Mouse (Mus musculus) retina, adult 2 months (tissue): ENCODE results near the gene Dlgap4.

ENCODE experiments used
- DNase-seq: peaks from one replicate; pipeline ENCODE4 v3.0.0-alpha.2; 2012; ENCODE audit warnings: low read depth, low spot score

The Dlgap4 gene

GRCm38 (mm10) chr2:156737976-156738375 lies 124.5 kb downstream of the Dlgap4 start:
- no peak for DNase-seq

- DNase-seq, result no peak
These were observed 127.8 kb downstream of the Dlgap4 start for GRCm38 (mm10) chr2:156741265-156741664.

- no peak for DNase-seq
These were observed 128.5 kb downstream of the Dlgap4 start for GRCm38 (mm10) chr2:156741998-156742397.

GRCm38 (mm10) chr2:156743248-156743647 lies 129.7 kb downstream of the Dlgap4 start:
- DNase-seq, result no peak

GRCm38 (mm10) chr2:156744414-156744813 lies 130.9 kb downstream of the Dlgap4 start:
- no peak for DNase-seq

GRCm38 (mm10) chr2:156747315-156747714 lies 133.8 kb downstream of the Dlgap4 start:
- no peak for DNase-seq

- no peak for DNase-seq
These were observed 136.2 kb downstream of the Dlgap4 start for GRCm38 (mm10) chr2:156749687-156750086.

- no peak for DNase-seq
These were observed 143.4 kb downstream of the Dlgap4 start for GRCm38 (mm10) chr2:156756937-156757336.

- DNase-seq, result no peak
These were observed 147.5 kb downstream of the Dlgap4 start for GRCm38 (mm10) chr2:156760843-156761505.

GRCm38 (mm10) chr2:156761521-156762278 lies 148.2 kb downstream of the Dlgap4 start:
- no peak for DNase-seq

GRCm38 (mm10) chr2:156762499-156762898 lies 149.0 kb downstream of the Dlgap4 start:
- DNase-seq, result no peak

- DNase-seq, result no peak
These were observed 149.6 kb downstream of the Dlgap4 start for GRCm38 (mm10) chr2:156763101-156763500.

- DNase-seq, result no peak
These were observed 150.5 kb downstream of the Dlgap4 start for GRCm38 (mm10) chr2:156764022-156764421.

GRCm38 (mm10) chr2:156764747-156765146 lies 151.2 kb downstream of the Dlgap4 start:
- DNase-seq, result no peak

- no peak for DNase-seq
These were observed 152.1 kb downstream of the Dlgap4 start for GRCm38 (mm10) chr2:156765593-156765992.

- DNase-seq, result no peak
These were observed 152.9 kb downstream of the Dlgap4 start for GRCm38 (mm10) chr2:156766227-156767019.

GRCm38 (mm10) chr2:156767108-156767507 lies 153.6 kb downstream of the Dlgap4 start:
- no peak for DNase-seq

- no peak for DNase-seq
These were observed 155.8 kb downstream of the Dlgap4 start for GRCm38 (mm10) chr2:156769274-156769673.

GRCm38 (mm10) chr2:156773470-156773869 lies 160.0 kb downstream of the Dlgap4 start:
- DNase-seq, result no peak

GRCm38 (mm10) chr2:156774035-156774737 lies 160.7 kb downstream of the Dlgap4 start:
- no peak for DNase-seq

GRCm38 (mm10) chr2:156774738-156775454 lies 161.4 kb downstream of the Dlgap4 start, which contains the start of gene Myl9:
Gene Myl9 (plus strand): TSS chr2:156775420.
- no peak for DNase-seq
